8 mouse cellular contexts compared by ENCODE assay signal in the genomic region with DNA sequence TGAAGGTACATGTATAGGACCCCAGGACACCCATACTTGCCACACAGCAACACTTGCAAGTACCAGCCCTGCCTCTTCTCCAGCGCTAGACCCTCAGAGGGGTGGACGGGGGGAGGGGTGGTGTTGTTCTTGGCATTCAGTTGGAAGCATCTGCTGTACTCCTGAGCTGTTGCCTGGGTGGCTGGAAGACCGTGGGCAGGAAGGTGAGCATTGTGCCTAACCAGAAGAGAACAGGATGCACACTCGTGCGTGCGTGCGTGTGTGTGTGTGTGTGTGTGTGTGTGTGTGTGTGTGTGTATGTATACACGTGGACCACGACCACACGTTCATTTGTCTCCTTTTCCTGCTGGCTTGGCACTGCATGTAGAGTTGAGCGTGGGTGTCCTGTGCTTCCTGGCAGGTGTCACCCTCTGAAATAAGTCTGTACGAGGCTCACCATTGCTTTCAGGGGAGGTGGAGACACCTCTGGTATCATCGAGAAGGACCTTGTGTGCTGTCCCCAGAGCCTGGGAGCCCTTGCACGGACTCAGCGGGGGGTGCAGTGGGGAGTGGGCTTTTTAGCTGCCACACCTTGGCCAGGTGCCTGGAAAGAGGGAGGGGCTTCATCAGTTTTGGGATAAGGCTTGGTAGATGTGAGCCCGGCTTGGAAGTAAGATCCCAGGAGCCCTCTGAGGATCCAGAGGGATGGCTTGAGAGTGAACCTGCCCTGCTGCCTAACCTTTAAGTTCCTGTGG.
DNase-seq lines count a peak whose midpoint lies in the region; ATAC-seq and TF ChIP-seq lines count a peak whose summit lies in the region.

No protein-coding gene starts in this region.

- peak overlapping the region; percentile 30 for H3K27ac ChIP-seq in heart, embryonic 15.5 days
- no peak overlapping the region for H3K27ac ChIP-seq in intestine, embryonic 16.5 days (ENCODE audit: low read length)

- no peaks in the 10 kb centered on the region for H3K27me3 ChIP-seq in heart, embryonic 15.5 days
- H3K27me3 ChIP-seq in G1E (ENCODE audit: insufficient read depth, low read length), result no peaks in the 10 kb centered on the region
- no peaks in the 10 kb centered on the region for H3K27me3 ChIP-seq in intestine, embryonic 16.5 days (replicated peaks; ENCODE audit: control insufficient read depth, insufficient read depth, low read length)

- no peak for DNase-seq in heart, postnatal 4 days
- DNase-seq in 3T3-L1 (ENCODE audit: low read depth, low spot score) (peak; percentile 32), G1E (ENCODE audit: low spot score) (no peak)
- peak; percentile 58 for DNase-seq in telencephalon, adult 2 months (ENCODE audit: low read depth, low spot score)
- no peak for DNase-seq in kidney, adult 11 months
- DNase-seq in urinary bladder, adult 2 months (ENCODE audit: low spot score), result no peak

- H3K9me3 ChIP-seq in heart, embryonic 15.5 days (replicated peaks), result no peaks in the 10 kb centered on the region
- no peaks in the 10 kb centered on the region for H3K9me3 ChIP-seq in G1E (replicated peaks)
- H3K9me3 ChIP-seq in intestine, embryonic 16.5 days (ENCODE audit: control insufficient read depth, low read length), result no peaks in the 10 kb centered on the region

- H3K4me2 ChIP-seq in heart, embryonic 15.5 days, result peak overlapping the region; percentile 33; the same call in 1 of the 2 replicates
- no peak overlapping the region for H3K4me2 ChIP-seq in intestine, embryonic 16.5 days (ENCODE audit: low read depth, low read length)

- WGBS in heart, embryonic 15.5 days, result 53% methylated on average over 16 of the region's 16 CpGs
- 64% methylated on average over 16 of the region's 16 CpGs for WGBS in intestine, embryonic 16.5 days

- no peak overlapping the region; the same call in 1 of the 2 replicates for H3K4me3 ChIP-seq in heart, embryonic 15.5 days
- H3K4me3 ChIP-seq in G1E (ENCODE audit: low read depth, low read length), result peak overlapping the region; percentile 70
- H3K4me3 ChIP-seq in intestine, embryonic 16.5 days (ENCODE audit: low read length), result no peak overlapping the region

- no peaks in the 10 kb centered on the region for H3K36me3 ChIP-seq in heart, embryonic 15.5 days
- H3K36me3 ChIP-seq in G1E (replicated peaks), result peaks cover 43% of the 10 kb centered on the region
- H3K36me3 ChIP-seq in intestine, embryonic 16.5 days (ENCODE audit: control insufficient read depth, insufficient read depth, low read length), result no peaks in the 10 kb centered on the region

- no peak for TF ChIP-seq CTCF in G1E (IDR thresholded peaks at IDR 0.05; ENCODE audit: low read depth, low read length)

- ATAC-seq in heart, embryonic 15.5 days (replicated peaks; ENCODE audit: insufficient number of reproducible peaks, insufficient read depth, low FRiP score, low read depth), result no peak
- no peak for ATAC-seq in G1E (ENCODE audit: extremely low read depth, insufficient number of reproducible peaks, low FRiP score, poor library complexity, severe bottlenecking)
- ATAC-seq in intestine, embryonic 16.5 days, result no peak

- no peak overlapping the region for H3K9ac ChIP-seq in heart, embryonic 15.5 days
- peak overlapping the region; percentile 3; the same call in 1 of the 2 replicates for H3K9ac ChIP-seq in intestine, embryonic 16.5 days (ENCODE audit: low read depth, low read length)

- H3K4me1 ChIP-seq in heart, embryonic 15.5 days (replicated peaks), result peaks cover 74% of the 10 kb centered on the region
- peaks cover 98% of the 10 kb centered on the region for H3K4me1 ChIP-seq in G1E (ENCODE audit: insufficient read depth, low read depth, low read length)
- H3K4me1 ChIP-seq in intestine, embryonic 16.5 days (ENCODE audit: control insufficient read depth, insufficient read depth, low read length), result peaks cover 76% of the 10 kb centered on the region

Comparison
In these comparisons a context has a peak if more than half of its experiments do, and no peak if none do; other contexts are left out.
1. DNase-seq: peak in 3T3-L1 (single experiment) and telencephalon, adult 2 months (single experiment); none in heart, postnatal 4 days (single experiment), G1E (single experiment), kidney, adult 11 months (single experiment) and urinary bladder, adult 2 months (single experiment).